Comparison of ENCODE assay signal across 24 mouse cellular contexts in genomic region chr7:118120654-118121053, GRCm38 (mm10). TPM values are rescaled to one million over a fixed set of nuclear protein-coding genes. Genes with fewer than 3 reads are reported as not detected.
DNase-seq lines count a peak whose midpoint lies in the region; ATAC-seq and TF ChIP-seq lines count a peak whose summit lies in the region.
"Had no signal": no experiment of that assay in that cellular context is flagged by ENCODE, and none has a peak within 500 bp of the region (broad histone marks: within the 10 kb centered on the region; RNA-seq: fewer than 3 reads in every experiment).

No protein-coding gene starts in this region.

- WGBS in intestine, embryonic 14.5 days = 85% methylated on average over 1 of the region's 1 CpGs
- 85% methylated on average over 1 of the region's 1 CpGs for WGBS in intestine, embryonic 15.5 days
- 92% methylated on average over 1 of the region's 1 CpGs for WGBS in limb, embryonic 13.5 days
- WGBS in limb, embryonic 10.5 days = 75% methylated on average over 1 of the region's 1 CpGs
- WGBS in lung, postnatal 0 days = 54% methylated on average over 1 of the region's 1 CpGs

- H3K36me3 ChIP-seq in intestine, embryonic 14.5 days (ENCODE audit: control insufficient read depth, insufficient read depth, low read length) = peaks cover 59% of the 10 kb centered on the region
- H3K36me3 ChIP-seq in intestine, embryonic 15.5 days = peaks cover 26% of the 10 kb centered on the region
- peaks cover 62% of the 10 kb centered on the region for H3K36me3 ChIP-seq in limb, embryonic 13.5 days
- H3K36me3 ChIP-seq in limb, embryonic 10.5 days = peaks cover 72% of the 10 kb centered on the region
- H3K36me3 ChIP-seq in lung, postnatal 0 days (ENCODE audit: insufficient read depth, low read length) = 0 out of 2 replicates have a peak, but pooled peaks cover 20% of the 10 kb centered on the region

- H3K4me3 ChIP-seq in intestine, embryonic 14.5 days (ENCODE audit: low read depth, low read length) = no peak overlapping the region
- H3K4me3 ChIP-seq in intestine, embryonic 15.5 days (replicated peaks) = no peak overlapping the region
- no peak overlapping the region for H3K4me3 ChIP-seq in limb, embryonic 13.5 days
- H3K4me3 ChIP-seq in limb, embryonic 10.5 days = no peak overlapping the region
- H3K4me3 ChIP-seq in lung, postnatal 0 days (ENCODE audit: low read depth, low read length) = no peak overlapping the region
- H3K4me3 ChIP-seq: heart, adult 2 months; hindbrain, embryonic 15.5 days; limb, embryonic 12.5 days; midbrain, embryonic 10.5 days; midbrain, embryonic 15.5 days; neural tube, embryonic 15.5 days had no signal

- H3K9ac ChIP-seq in intestine, embryonic 14.5 days (ENCODE audit: low read length) = no peak overlapping the region
- H3K9ac ChIP-seq in intestine, embryonic 15.5 days = no peak overlapping the region
- peak overlapping the region; percentile 31; the same call in 1 of the 2 replicates for H3K9ac ChIP-seq in limb, embryonic 13.5 days
- H3K9ac ChIP-seq in lung, postnatal 0 days (replicated peaks; ENCODE audit: low read depth) = no peak overlapping the region
- H3K9ac ChIP-seq: hindbrain, embryonic 15.5 days; limb, embryonic 12.5 days; liver, embryonic 14.5 days; midbrain, embryonic 15.5 days; neural tube, embryonic 15.5 days had no signal

- peaks cover 3% of the 10 kb centered on the region; the same call in 1 of the 2 replicates for H3K4me1 ChIP-seq in intestine, embryonic 14.5 days (replicated peaks; ENCODE audit: control insufficient read depth, insufficient read depth, low read length)
- 0 out of 2 replicates have a peak, but pooled peaks cover 2% of the 10 kb centered on the region for H3K4me1 ChIP-seq in intestine, embryonic 15.5 days (replicated peaks)
- 0 out of 2 replicates have a peak, but pooled peaks cover under 1% of the 10 kb centered on the region for H3K4me1 ChIP-seq in limb, embryonic 13.5 days
- H3K4me1 ChIP-seq in limb, embryonic 10.5 days = peaks cover 7% of the 10 kb centered on the region
- peaks cover 14% of the 10 kb centered on the region; the same call in 1 of the 2 replicates for H3K4me1 ChIP-seq in lung, postnatal 0 days (ENCODE audit: insufficient read depth, low read depth, low read length)
- H3K4me1 ChIP-seq: hindbrain, embryonic 15.5 days; limb, embryonic 12.5 days; midbrain, embryonic 15.5 days had no signal

- no peak for ATAC-seq in intestine, embryonic 14.5 days (replicated peaks; ENCODE audit: low FRiP score, low TSS enrichment, low read depth)
- no peak for ATAC-seq in intestine, embryonic 15.5 days
- no peak for ATAC-seq in limb, embryonic 13.5 days (ENCODE audit: low FRiP score, low read depth)
- no peak for ATAC-seq in lung, postnatal 0 days
- ATAC-seq: forebrain, embryonic 14.5 days; intestine, embryonic 16.5 days; midbrain, embryonic 15.5 days; Patski had no signal

- intact Hi-C loops in heart, postnatal 14 days (cut with DNase I) = loop anchor here (10.0 kb wide), 1 partner anchor 414 kb away; the partner anchor contains the start of gene Coq7

- H3K27ac ChIP-seq in intestine, embryonic 14.5 days (ENCODE audit: low read depth) = no peak overlapping the region
- H3K27ac ChIP-seq in intestine, embryonic 15.5 days = no peak overlapping the region
- H3K27ac ChIP-seq in limb, embryonic 13.5 days = no peak overlapping the region
- H3K27ac ChIP-seq in limb, embryonic 10.5 days = no peak overlapping the region
- peak overlapping the region; percentile 90 for H3K27ac ChIP-seq in lung, postnatal 0 days (ENCODE audit: low read length)
- H3K27ac ChIP-seq: heart, adult 2 months; hindbrain, embryonic 15.5 days; limb, embryonic 12.5 days; liver, embryonic 14.5 days; midbrain, embryonic 10.5 days; midbrain, embryonic 15.5 days; neural tube, embryonic 15.5 days had no signal

- no peaks in the 10 kb centered on the region for H3K27me3 ChIP-seq in intestine, embryonic 14.5 days (replicated peaks; ENCODE audit: control insufficient read depth, insufficient read depth, low read length)
- H3K27me3 ChIP-seq in intestine, embryonic 15.5 days (replicated peaks) = no peaks in the 10 kb centered on the region
- no peaks in the 10 kb centered on the region for H3K27me3 ChIP-seq in limb, embryonic 13.5 days
- H3K27me3 ChIP-seq in limb, embryonic 10.5 days (ENCODE audit: low read depth, poor library complexity, severe bottlenecking) = no peaks in the 10 kb centered on the region
- no peaks in the 10 kb centered on the region for H3K27me3 ChIP-seq in lung, postnatal 0 days (replicated peaks; ENCODE audit: insufficient read depth, low read length)
- H3K27me3 ChIP-seq: hindbrain, embryonic 15.5 days; limb, embryonic 12.5 days; midbrain, embryonic 15.5 days; neural tube, embryonic 15.5 days; Patski had no signal

- no peaks in the 10 kb centered on the region for H3K9me3 ChIP-seq in intestine, embryonic 14.5 days (ENCODE audit: control insufficient read depth, low read length)
- no peaks in the 10 kb centered on the region for H3K9me3 ChIP-seq in intestine, embryonic 15.5 days
- H3K9me3 ChIP-seq in limb, embryonic 13.5 days = no peaks in the 10 kb centered on the region
- H3K9me3 ChIP-seq in limb, embryonic 10.5 days (replicated peaks) = no peaks in the 10 kb centered on the region
- H3K9me3 ChIP-seq in lung, postnatal 0 days (ENCODE audit: low read length) = no peaks in the 10 kb centered on the region
- H3K9me3 ChIP-seq: hindbrain, embryonic 15.5 days; limb, embryonic 12.5 days; midbrain, embryonic 10.5 days; midbrain, embryonic 15.5 days; neural tube, embryonic 15.5 days had no signal

- peak; percentile 57 for DNase-seq in heart, adult 11 months
- DNase-seq in heart, postnatal 14 days = no peak
- DNase-seq in intestine, embryonic 14.5 days (ENCODE audit: low spot score) = peak; percentile 12
- no peak for DNase-seq in limb, embryonic 10.5 days (ENCODE audit: low spot score)
- no peak for DNase-seq in lung, postnatal 0 days (ENCODE audit: low spot score)
- no peak for DNase-seq in lung, postnatal 25 days (ENCODE audit: low spot score)
- DNase-seq: adrenal gland, postnatal 10 days; cerebellum, adult 8-10 months; cerebellum, postnatal 25 days; gastrocnemius, postnatal 25 days; heart, adult 2 months; retina, postnatal 1 day; right cerebral cortex, postnatal 14 days had no signal

- TF ChIP-seq CTCF in lung, postnatal 0 days (IDR thresholded peaks at IDR 0.05) = no peak

- TF ChIP-seq EP300 in lung, postnatal 0 days (IDR thresholded peaks at IDR 0.05) = no peak

- H3K4me2 ChIP-seq in intestine, embryonic 14.5 days (ENCODE audit: low read length) = no peak overlapping the region
- H3K4me2 ChIP-seq in intestine, embryonic 15.5 days (replicated peaks) = no peak overlapping the region
- no peak overlapping the region for H3K4me2 ChIP-seq in limb, embryonic 13.5 days (replicated peaks)
- no peak overlapping the region for H3K4me2 ChIP-seq in lung, postnatal 0 days (replicated peaks; ENCODE audit: low read depth, low read length)
- H3K4me2 ChIP-seq: hindbrain, embryonic 15.5 days; limb, embryonic 12.5 days; midbrain, embryonic 15.5 days; neural tube, embryonic 15.5 days had no signal

RNA-seq across cellular contexts. Expression of gene Rps15a, which starts 4.7 kb away (rescaled TPM):
- 100 to 1,000 TPM; 511 to 608 TPM for total RNA-seq in heart, postnatal 14 days (2021)
- 894 and 1,000 TPM in 2 replicates for polyA plus RNA-seq in intestine, embryonic 14.5 days (2014; fragmentation: Nextera tagmentation; extraction: Ambion mirVana)
- polyA plus RNA-seq in intestine, embryonic 15.5 days (2015; fragmentation: Nextera tagmentation; extraction: Ambion mirVana) = 746 and 766 TPM in 2 replicates
- polyA plus RNA-seq in limb, embryonic 13.5 days (2015; fragmentation: Nextera tagmentation; extraction: Ambion mirVana) = 845 and 864 TPM in 2 replicates
- polyA plus RNA-seq in limb, embryonic 10.5 days (2016; fragmentation: Nextera tagmentation; extraction: Ambion mirVana) = 688 and 731 TPM in 2 replicates
- polyA plus RNA-seq in lung, postnatal 0 days (2015; fragmentation: Nextera tagmentation; extraction: Ambion mirVana) = 556 and 600 TPM in 2 replicates

RNA-seq across cellular contexts. Expression of gene Arl6ip1, which starts 8.8 kb away (rescaled TPM):
- total RNA-seq in heart, postnatal 14 days (2021) = 10 to 100 TPM; 38.1 to 42.3 TPM
- 323 and 348 TPM in 2 replicates for polyA plus RNA-seq in intestine, embryonic 14.5 days (2014; fragmentation: Nextera tagmentation; extraction: Ambion mirVana)
- 477 and 625 TPM in 2 replicates for polyA plus RNA-seq in intestine, embryonic 15.5 days (2015; fragmentation: Nextera tagmentation; extraction: Ambion mirVana)
- polyA plus RNA-seq in limb, embryonic 13.5 days (2015; fragmentation: Nextera tagmentation; extraction: Ambion mirVana) = 510 and 524 TPM in 2 replicates
- polyA plus RNA-seq in limb, embryonic 10.5 days (2016; fragmentation: Nextera tagmentation; extraction: Ambion mirVana) = 375 and 392 TPM in 2 replicates
- 550 and 573 TPM in 2 replicates for polyA plus RNA-seq in lung, postnatal 0 days (2015; fragmentation: Nextera tagmentation; extraction: Ambion mirVana)

Comparison
In these comparisons a context has a peak if more than half of its experiments do, and no peak if none do; other contexts are left out.
1. DNase-seq: peak in heart, adult 11 months (single experiment) and intestine, embryonic 14.5 days (single experiment); none in heart, postnatal 14 days (0 of 2), limb, embryonic 10.5 days (single experiment), lung, postnatal 0 days (single experiment) and lung, postnatal 25 days (single experiment).